Mouse (Mus musculus) CH12.LX (cell line): Measurements from ENCODE around the gene Edn2. TPM values are rescaled to one million over a fixed set of nuclear protein-coding genes. Genes with fewer than 3 reads are reported as not detected.

Source experiments
- DNase-seq: peaks from one replicate; pipeline ENCODE4 v3.0.0-alpha.2; 2013; ENCODE audit errors: extremely low read depth
- H3K27ac ChIP-seq: 2 replicates; pipeline ENCODE4 v1.5.1; 2012; ENCODE audit warnings: low read depth, mild to moderate bottlenecking, control low read depth, moderate library complexity; ENCODE audit not compliant: insufficient read depth
- H3K27me3 ChIP-seq: replicated peaks from 2 replicates; pipeline ENCODE3; 2012; ENCODE audit warnings: inconsistent platforms
- H3K36me3 ChIP-seq, 2 experiments: replicated peaks in 1 of 2; 2 replicates each; pipeline versions ENCODE3 to v1.6.1; 2012; ENCODE audit warnings: inconsistent platforms in 1 of 2, low read length in 1 of 2, mild to moderate bottlenecking in 1 of 2, mixed read lengths in 1 of 2, moderate library complexity in 1 of 2; ENCODE audit not compliant: control insufficient read depth in 1 of 2, insufficient read depth in 1 of 2
- H3K4me1 ChIP-seq, 2 experiments: 2 replicates each; pipeline ENCODE4 v1.6.1; 2012; ENCODE audit warnings: inconsistent platforms in 1 of 2, moderate library complexity in 1 of 2; ENCODE audit not compliant: insufficient read depth in 2 of 2, control insufficient read depth in 1 of 2
- H3K4me2 ChIP-seq: 2 replicates; pipeline ENCODE4 v1.6.1; 2012; ENCODE audit warnings: low read depth, mild to moderate bottlenecking, control low read depth; ENCODE audit not compliant: poor library complexity, insufficient read depth, severe bottlenecking
- H3K4me3 ChIP-seq, 3 experiments: fragments of 150-350 bp in 1 of 3; sonication (generic) in 1 of 3; replicated peaks in 1 of 3; 2 replicates each; pipeline versions ENCODE3 to v1.5.1; 2011 to 2012; ENCODE audit warnings: low read depth in 2 of 3, low read length in 2 of 3, mild to moderate bottlenecking in 2 of 3, moderate library complexity in 2 of 3, control low read depth in 1 of 3, improper control_type of control experiment in 1 of 3, inconsistent platforms in 1 of 3, mixed read lengths in 1 of 3; ENCODE audit not compliant: poor library complexity in 1 of 3
- H3K79me2 ChIP-seq: replicated peaks from 2 replicates; pipeline ENCODE4 v1.6.1; 2012; ENCODE audit warnings: mild to moderate bottlenecking, moderate library complexity; ENCODE audit not compliant: control insufficient read depth, poor library complexity, insufficient read depth, severe bottlenecking; ENCODE audit errors: extremely low read depth
- H3K9ac ChIP-seq: 2 replicates; pipeline ENCODE4 v1.6.1; 2012; ENCODE audit warnings: low read depth, mild to moderate bottlenecking, control low read depth, moderate library complexity; ENCODE audit not compliant: insufficient read depth
- H3K9me3 ChIP-seq: replicated peaks from 2 replicates; pipeline ENCODE3; 2012; ENCODE audit warnings: low read length, inconsistent platforms, mixed read lengths
- CHD1 ChIP-seq: IDR thresholded peaks from 2 replicates; pipeline ENCODE4 v1.6.1; 2012; ENCODE audit warnings: low read depth, low read length, improper control_type of control experiment, inconsistent platforms
- CTCF ChIP-seq, 2 experiments: IDR thresholded peaks in 1 of 2; conservative IDR thresholded peaks in 1 of 2; 2 replicates each; pipeline ENCODE4 v1.5.1; 2011 to 2012; ENCODE audit warnings: low read depth in 2 of 2, low read length in 2 of 2, improper control_type of control experiment in 1 of 2, inconsistent platforms in 1 of 2, mild to moderate bottlenecking in 1 of 2, moderate library complexity in 1 of 2
- E2F4 ChIP-seq: IDR thresholded peaks from 2 replicates; pipeline ENCODE4 v1.6.1; 2011; ENCODE audit warnings: low read depth, low read length, improper control_type of control experiment; ENCODE audit not compliant: insufficient replicate concordance
- JUN ChIP-seq: IDR thresholded peaks from 2 replicates; pipeline ENCODE4 v1.6.1; 2011; ENCODE audit warnings: low read depth, mild to moderate bottlenecking, low read length, improper control_type of control experiment, moderate library complexity; ENCODE audit not compliant: insufficient read depth
- MAFK ChIP-seq: IDR thresholded peaks from 2 replicates; pipeline ENCODE4 v1.6.1; 2011; ENCODE audit warnings: low read length, improper control_type of control experiment; ENCODE audit not compliant: insufficient replicate concordance
- MAX ChIP-seq: IDR thresholded peaks from 2 replicates; pipeline ENCODE4 v1.6.1; 2011; ENCODE audit warnings: low read length, improper control_type of control experiment
- NELFE ChIP-seq: IDR thresholded peaks from 2 replicates; pipeline ENCODE4 v1.6.1; 2011; ENCODE audit warnings: low read depth, low read length, improper control_type of control experiment
- PAX5 ChIP-seq: IDR thresholded peaks from 2 replicates; pipeline ENCODE4 v1.6.1; 2012; ENCODE audit warnings: low read length, inconsistent platforms, mixed read lengths
- POLR2A ChIP-seq: IDR thresholded peaks from 2 replicates; pipeline ENCODE4 v1.6.1; 2011; ENCODE audit warnings: low read depth, mild to moderate bottlenecking, improper control_type of control experiment, low read length
- RAD21 ChIP-seq: IDR thresholded peaks from 2 replicates; pipeline ENCODE4 v1.6.1; 2011; ENCODE audit warnings: low read depth, mild to moderate bottlenecking, low read length, improper control_type of control experiment, moderate library complexity
- RCOR1 ChIP-seq: conservative IDR thresholded peaks from 2 replicates; pipeline ENCODE4 v1.6.1; 2012; ENCODE audit warnings: low read depth, mild to moderate bottlenecking, inconsistent platforms, low read length, improper control_type of control experiment
- SMC3 ChIP-seq: IDR thresholded peaks from 2 replicates; pipeline ENCODE4 v1.6.1; 2011; ENCODE audit warnings: low read depth, low read length, improper control_type of control experiment
- ZC3H11A ChIP-seq: IDR thresholded peaks from 2 replicates; pipeline ENCODE4 v1.6.1; 2012; ENCODE audit warnings: low read depth, mild to moderate bottlenecking, inconsistent platforms, low read length, improper control_type of control experiment
- dilution Hi-C: fragments of 300-500 bp; cut with MboI; formaldehyde crosslinking; loops from 2 replicates; pipeline ENCODE4 v1.14.3; 2020; ENCODE audit warnings: low sequenced_read_pairs; ENCODE audit not compliant: extremely low pct_unique_long_range_greater_than_20kb, extremely low pct_ligation_motif_present
- in situ Hi-C: fragments of 300-500 bp; cut with MboI; formaldehyde crosslinking; loops from 3 replicates; pipeline ENCODE4 v1.14.3; 2019; ENCODE audit warnings: low sequenced_read_pairs, low pct_ligation_motif_present, low pct_unique_long_range_greater_than_20kb, mixed read lengths
- polyA plus RNA-seq: library from polyadenylated mRNA; unstranded; fragments of >175 nt; gene quantifications from 2 replicates; pipeline ENCODE4 v1.2.1, GENCODE M21; 2012; ENCODE audit warnings: low read depth; ENCODE audit not compliant: insufficient read length
- total RNA-seq, 2 experiments: library from RNA; depleted of rRNA; stranded (reverse); fragments of 300-350 nt in 1 of 2; fragments of >200 nt in 1 of 2; gene quantifications; 2 replicates each; pipeline ENCODE4 v1.2.3; 2012 to 2014

Gene Edn2
- total and polyA plus RNA-seq, 3 experiments = not detected

GRCm38 (mm10) chr4:120212080-120212479 is 51.1 kb downstream of the Edn2 start:
- dilution Hi-C loops (no loop called here), in situ Hi-C loops (no loop called here)
- H3K4me2 ChIP-seq = no peak overlapping the region
- DNase-seq = no peak
- no peak overlapping the region for H3K9ac ChIP-seq
- TF ChIP-seq E2F4 = no peak
- H3K27me3 ChIP-seq = peaks cover 54% of the 10 kb centered on the region
- no peaks in the 10 kb centered on the region for H3K79me2 ChIP-seq
- H3K27ac ChIP-seq = no peak overlapping the region
- no peaks in the 10 kb centered on the region for H3K36me3 ChIP-seq
- no peak overlapping the region for H3K4me3 ChIP-seq
- peaks cover 0 to 17% of the 10 kb centered on the region in 2 experiments; a peak in 2 of 4 replicates for H3K4me1 ChIP-seq
- no peaks in the 10 kb centered on the region for H3K9me3 ChIP-seq

- peaks cover 49% of the 10 kb centered on the region for H3K27me3 ChIP-seq
- no peak overlapping the region for H3K27ac ChIP-seq
- H3K4me2 ChIP-seq = no peak overlapping the region
- no peak overlapping the region for H3K9ac ChIP-seq
- dilution Hi-C loops (no loop called here), in situ Hi-C loops (no loop called here)
- no peak for DNase-seq
- no peaks in the 10 kb centered on the region for H3K79me2 ChIP-seq
- H3K36me3 ChIP-seq = no peaks in the 10 kb centered on the region
- H3K4me1 ChIP-seq = peaks cover 0 to 17% of the 10 kb centered on the region in 2 experiments; a peak in 2 of 4 replicates
- H3K9me3 ChIP-seq = no peaks in the 10 kb centered on the region
- no peak for TF ChIP-seq JUN
- no peak for TF ChIP-seq PAX5
- TF ChIP-seq MAFK = no peak
- no peak for TF ChIP-seq ZC3H11A
- no peak for TF ChIP-seq CTCF (conservative IDR thresholded peaks at IDR 0.05 in 1 of 2, IDR thresholded peaks at IDR 0.05 in 1 of 2; ENCODE audit: low read depth in 2 of 2, low read length in 2 of 2)
- no peak for TF ChIP-seq RCOR1
- no peak for TF ChIP-seq CHD1
- no peak for TF ChIP-seq POLR2A
- no peak for TF ChIP-seq MAX
- H3K4me3 ChIP-seq = no peak overlapping the region
Measured at GRCm38 (mm10) chr4:120212812-120213211, 51.8 kb downstream of the Edn2 start.

GRCm38 (mm10) chr4:120215915-120216591 is 55.0 kb downstream of the Edn2 start:
- no peak overlapping the region for H3K4me3 ChIP-seq
- no peak overlapping the region for H3K4me2 ChIP-seq
- H3K9me3 ChIP-seq = no peaks in the 10 kb centered on the region
- peaks cover 51% of the 10 kb centered on the region for H3K27me3 ChIP-seq
- H3K79me2 ChIP-seq = no peaks in the 10 kb centered on the region
- no peak overlapping the region for H3K9ac ChIP-seq
- H3K4me1 ChIP-seq = peaks cover 0 to 5% of the 10 kb centered on the region in 2 experiments; a peak in 2 of 4 replicates
- in situ Hi-C loops = no loop called here
- dilution Hi-C loops = no loop called here
- H3K27ac ChIP-seq = no peak overlapping the region
- DNase-seq = peak; percentile 46
- no peaks in the 10 kb centered on the region for H3K36me3 ChIP-seq
- TF ChIP-seq ZC3H11A (no peak), SMC3 (peak; percentile 55), NELFE (no peak), RAD21 (peak; percentile 59), CTCF (conservative IDR thresholded peaks at IDR 0.05 in 1 of 2, IDR thresholded peaks at IDR 0.05 in 1 of 2; ENCODE audit: low read depth in 2 of 2, low read length in 2 of 2) (peak; percentile 37 to 69; a peak in 2 of 4 replicates)
